Mouse (Mus musculus) Patski (cell line): ENCODE data around the gene Slc12a3. TPM values are rescaled to one million over a fixed set of nuclear protein-coding genes. Genes with fewer than 3 reads are reported as not detected.
"Not testable (repeated sequence)": the region's sequence is repeated elsewhere in the genome, so short reads cannot be mapped to it uniquely, and the experiment has no call there.

Source experiments
- ATAC-seq: fragments of 100-300 bp; one replicate; pipeline ENCODE4 v1.8.0; 2021
- CTCF ChIA-PET: fragments of 350-600 bp; sonication (Branson Sonifier 250); formaldehyde crosslinking; loops from one replicate; lab custom pipeline; 2022; ENCODE audit warnings: inconsistent platforms; lab: Charles Lee
- POLR2A ChIA-PET: fragments of 350-600 bp; sonication (Branson Sonifier 250); formaldehyde crosslinking; loops from one replicate; lab custom pipeline; 2022; ENCODE audit warnings: antibody characterized with exemption, inconsistent platforms; lab: Charles Lee
- DNase-seq: peaks from one replicate; pipeline ENCODE4 v3.0.0-alpha.2; 2011; ENCODE audit warnings: low read depth, low spot score
- H3K27me3 ChIP-seq: fragments of 371-371 bp; one replicate; pipeline ENCODE4 v1.5.1; 2021
- CTCF ChIP-seq: fragments of 100-300 bp; IDR thresholded peaks from one replicate; pipeline ENCODE4 v1.5.1; 2021
- in situ Hi-C: fragments of 300-500 bp; cut with MboI; formaldehyde crosslinking; loops from 3 replicates; pipeline ENCODE4 v1.11.1; 2018; ENCODE audit warnings: low pct_unique_long_range_greater_than_20kb, mixed read lengths
- polyA plus RNA-seq: library from polyadenylated mRNA; unstranded; gene quantifications from one replicate; pipeline ENCODE4 v1.2.3, GENCODE M21; 2021

Gene Slc12a3
- polyA plus RNA-seq, 1 experiment from 2014 or later, result 0.23 TPM

- CTCF ChIA-PET, result interaction anchor here (1.2 to 2.3 kb wide), 3 partner anchors 8 to 99 kb away, joined by 3 to 6 read pairs (median 3); no protein-coding TSS in a partner anchor
- in situ Hi-C loops, result no loop called here
- TF ChIP-seq CTCF, result no peak
- ATAC-seq, result no peak
- POLR2A ChIA-PET, result no interaction called here
- no peaks in the 10 kb centered on the region for H3K27me3 ChIP-seq
- DNase-seq, result no peak
These were observed 63.6 kb downstream of the Slc12a3 start for GRCm38 (mm10) chr8:94392648-94393047.

- ATAC-seq (no peak), DNase-seq (no peak)
- in situ Hi-C loops, result no loop called here
- H3K27me3 ChIP-seq, result no peaks in the 10 kb centered on the region
- no peak for TF ChIP-seq CTCF
- ChIA-PET CTCF (interaction anchor here (1.2 to 2.3 kb wide), 2 partner anchors 52 to 65 kb away, joined by 6 to 7 read pairs; no protein-coding TSS in a partner anchor), POLR2A (interaction anchor here (1.5 kb wide), 1 partner anchor 8 kb away, joined by 4 read pairs; no protein-coding TSS in a partner anchor)
These were observed 67.0 kb downstream of the Slc12a3 start for GRCm38 (mm10) chr8:94395851-94396540.

- ChIA-PET POLR2A (interaction anchor here (1.5 kb wide), 1 partner anchor 9 kb away, joined by 4 read pairs; no protein-coding TSS in a partner anchor), CTCF (interaction anchor here (1.1 to 1.4 kb wide), 2 partner anchors 64 to 67 kb away, joined by 3 to 7 read pairs; no protein-coding TSS in a partner anchor)
- in situ Hi-C loops, result no loop called here
- no peaks in the 10 kb centered on the region for H3K27me3 ChIP-seq
- peak; percentile 64 for TF ChIP-seq CTCF
- no peak for DNase-seq
- peak; percentile 64 for ATAC-seq
These were observed 68.1 kb downstream of the Slc12a3 start for GRCm38 (mm10) chr8:94396964-94397657.

GRCm38 (mm10) chr8:94398587-94398986 is 69.6 kb downstream of the Slc12a3 start:
- in situ Hi-C loops, result no loop called here
- POLR2A ChIA-PET, result no interaction called here
- H3K27me3 ChIP-seq, result no peaks in the 10 kb centered on the region
- CTCF ChIA-PET, result interaction anchor here (1.2 kb wide), 1 partner anchor 173 kb away, joined by 3 read pairs; no protein-coding TSS in a partner anchor
- no peak for ATAC-seq
- TF ChIP-seq CTCF, result no peak
- DNase-seq, result no peak

- ChIA-PET CTCF (interaction anchor here (1.2 to 1.5 kb wide), 3 partner anchors 66 to 174 kb away, joined by 3 to 7 read pairs (median 3); no protein-coding TSS in a partner anchor), POLR2A (interaction anchor here (0.5 kb wide), 1 partner anchor 158 kb away, joined by 3 read pairs; no protein-coding TSS in a partner anchor)
- DNase-seq, result no peak
- no peaks in the 10 kb centered on the region for H3K27me3 ChIP-seq
- ATAC-seq, result no peak
- no peak for TF ChIP-seq CTCF
- in situ Hi-C loops, result no loop called here
These were observed 70.5 kb downstream of the Slc12a3 start for GRCm38 (mm10) chr8:94399361-94399953.

GRCm38 (mm10) chr8:94399957-94400356 is 71.0 kb downstream of the Slc12a3 start:
- ATAC-seq, DNase-seq, H3K27me3 ChIP-seq: not testable (repeated sequence)
- ChIA-PET CTCF (interaction anchor here (0.9 to 1.5 kb wide), 3 partner anchors 8 to 70 kb away, joined by 3 to 7 read pairs (median 3); no protein-coding TSS in a partner anchor), POLR2A (interaction anchor here (0.5 kb wide), 1 partner anchor 158 kb away, joined by 3 read pairs; no protein-coding TSS in a partner anchor)
- in situ Hi-C loops, result loop anchor here (5.0 kb wide), 1 partner anchor 58 kb away; no protein-coding TSS in a partner anchor

GRCm38 (mm10) chr8:94408443-94409080 is 79.6 kb downstream of the Slc12a3 start:
- in situ Hi-C loops, result no loop called here
- CTCF ChIA-PET, result no interaction called here
- TF ChIP-seq CTCF, result no peak
- ATAC-seq (no peak), DNase-seq (no peak)
- peaks cover 11% of the 10 kb centered on the region for H3K27me3 ChIP-seq
- POLR2A ChIA-PET, result no interaction called here

GRCm38 (mm10) chr8:94409523-94409922 is 80.5 kb downstream of the Slc12a3 start:
- ATAC-seq (no peak), DNase-seq (no peak)
- no peak for TF ChIP-seq CTCF
- ChIA-PET CTCF (no interaction called here), POLR2A (no interaction called here)
- in situ Hi-C loops, result no loop called here
- H3K27me3 ChIP-seq, result peaks cover 11% of the 10 kb centered on the region

GRCm38 (mm10) chr8:94412518-94412917 is 83.5 kb downstream of the Slc12a3 start:
- ChIA-PET POLR2A (no interaction called here), CTCF (no interaction called here)
- TF ChIP-seq CTCF, result no peak
- DNase-seq, result no peak
- no peak for ATAC-seq
- in situ Hi-C loops, result no loop called here
- H3K27me3 ChIP-seq, result peaks cover 11% of the 10 kb centered on the region

GRCm38 (mm10) chr8:94413509-94413908 is 84.5 kb downstream of the Slc12a3 start:
- TF ChIP-seq CTCF, result no peak
- in situ Hi-C loops, result no loop called here
- CTCF ChIA-PET, result no interaction called here
- H3K27me3 ChIP-seq, result peaks cover 16% of the 10 kb centered on the region
- ATAC-seq (no peak), DNase-seq (no peak)
- POLR2A ChIA-PET, result interaction anchor here (0.5 to 0.6 kb wide), 2 partner anchors 99 to 417 kb away, joined by 3 read pairs; no protein-coding TSS in a partner anchor
